Mouse (Mus musculus) bone marrow, adult 2 months (tissue): ENCODE data around the gene A830031A19Rik. TPM values are rescaled to one million over a fixed set of nuclear protein-coding genes. Genes with fewer than 3 reads are reported as not detected.

Source experiments
- H3K27ac ChIP-seq: fragments of 200-500 bp; 2 replicates; pipeline ENCODE4 v1.5.1; 2012; ENCODE audit warnings: low read depth, mild to moderate bottlenecking, control low read depth, inconsistent platforms, low read length; ENCODE audit not compliant: control insufficient read depth, poor library complexity, insufficient read depth
- H3K4me1 ChIP-seq: fragments of 200-500 bp; 2 replicates; pipeline ENCODE4 v1.6.1; 2011; ENCODE audit warnings: low read length; ENCODE audit not compliant: control insufficient read depth, insufficient read depth
- H3K4me3 ChIP-seq: fragments of 200-500 bp; replicated peaks from 2 replicates; pipeline ENCODE3; 2011; ENCODE audit warnings: mild to moderate bottlenecking, low read depth, low read length, control low read depth; ENCODE audit not compliant: control insufficient read depth
- CTCF ChIP-seq: fragments of 200-500 bp; IDR thresholded peaks from 2 replicates; pipeline ENCODE4 v1.5.1; 2011; ENCODE audit warnings: low read length, control low read depth; ENCODE audit not compliant: control insufficient read depth, insufficient read depth
- POLR2A ChIP-seq: fragments of 200-500 bp; IDR thresholded peaks from 2 replicates; pipeline ENCODE4 v1.6.1; 2011; ENCODE audit warnings: low read depth, mild to moderate bottlenecking, control low read depth, low read length, borderline replicate concordance; ENCODE audit not compliant: control insufficient read depth
- whole genome bisulfite sequencing: fragments of 180-500 bp; shearing (Covaris S2); methylation state at CpG from one replicate; pipeline ENCODE4 v1.1.7; 2018; 5-methylcytosine and 5-hydroxymethylcytosine counted together
- polyA plus RNA-seq: library from polyadenylated mRNA; stranded (reverse); fragments of >200 nt; gene quantifications from 2 replicates; pipeline ENCODE4 v1.2.4, GENCODE M21; 2011; ENCODE audit warnings: low replicate concordance; ENCODE audit not compliant: missing spikeins, insufficient read depth, insufficient read length

The A830031A19Rik gene
- polyA plus RNA-seq, 1 experiment, result not detected

DNA sequence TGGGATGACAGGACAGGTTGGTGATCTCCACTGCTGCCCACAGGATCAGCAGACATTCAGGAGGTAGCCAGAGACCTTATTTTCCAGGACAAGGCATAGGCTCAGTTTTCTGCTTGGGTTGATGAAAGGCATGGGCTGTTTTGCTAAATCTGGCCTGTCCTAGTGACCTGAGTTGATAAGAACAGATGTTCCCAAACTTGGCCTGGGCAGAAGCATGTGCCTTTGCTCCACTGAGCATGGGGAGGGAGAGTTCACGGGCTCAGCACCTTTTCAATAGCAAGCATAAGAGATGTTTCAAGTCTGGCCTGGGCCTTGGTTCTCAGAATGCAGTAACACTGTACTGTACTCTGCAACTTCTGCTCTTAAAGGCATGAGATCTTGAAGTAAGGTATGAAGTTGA lies 54.1 kb downstream of the A830031A19Rik start:
- H3K27ac ChIP-seq, result no peak overlapping the region
- 72% methylated on average over 1 of the region's 1 CpGs for WGBS
- no peak overlapping the region for H3K4me3 ChIP-seq
- TF ChIP-seq CTCF, result no peak
- no peak for TF ChIP-seq POLR2A
- no peaks in the 10 kb centered on the region for H3K4me1 ChIP-seq

GRCm38 (mm10) chr11:24018783-24019182 lies 56.1 kb downstream of the A830031A19Rik start:
- TF ChIP-seq POLR2A, result no peak
- no peak for TF ChIP-seq CTCF
- Histone ChIP-seq H3K4me1 (no peaks in the 10 kb centered on the region), H3K27ac (no peak overlapping the region), H3K4me3 (no peak overlapping the region)
- WGBS, result 52% methylated on average over 2 of the region's 2 CpGs

GRCm38 (mm10) chr11:24016647-24017179 lies 58.1 kb downstream of the A830031A19Rik start:
- TF ChIP-seq CTCF, result no peak
- TF ChIP-seq POLR2A, result no peak
- WGBS, result 48% methylated on average over 2 of the region's 2 CpGs
- H3K4me1 ChIP-seq, result no peaks in the 10 kb centered on the region
- no peak overlapping the region for H3K4me3 ChIP-seq
- no peak overlapping the region for H3K27ac ChIP-seq

DNA sequence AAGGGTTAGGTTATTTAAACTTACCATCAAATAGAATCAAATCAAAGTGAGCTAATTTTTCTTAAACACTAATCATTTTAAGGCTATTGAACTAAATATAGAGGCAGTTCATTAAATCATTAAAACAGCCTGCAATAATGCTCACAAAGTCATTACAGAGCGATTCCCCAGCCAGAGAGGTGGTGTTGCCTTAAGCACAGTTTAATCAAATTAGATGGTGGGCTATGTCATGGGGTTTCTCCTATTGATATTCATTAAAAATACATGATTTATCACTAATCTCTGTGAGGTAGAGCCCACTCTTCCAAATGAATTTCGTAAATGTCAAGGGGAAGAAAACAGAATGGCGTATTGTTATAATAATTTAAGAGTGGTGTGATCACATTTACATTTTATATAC lies 58.8 kb downstream of the A830031A19Rik start:
- 85% methylated on average over 3 of the region's 3 CpGs for WGBS

DNA sequence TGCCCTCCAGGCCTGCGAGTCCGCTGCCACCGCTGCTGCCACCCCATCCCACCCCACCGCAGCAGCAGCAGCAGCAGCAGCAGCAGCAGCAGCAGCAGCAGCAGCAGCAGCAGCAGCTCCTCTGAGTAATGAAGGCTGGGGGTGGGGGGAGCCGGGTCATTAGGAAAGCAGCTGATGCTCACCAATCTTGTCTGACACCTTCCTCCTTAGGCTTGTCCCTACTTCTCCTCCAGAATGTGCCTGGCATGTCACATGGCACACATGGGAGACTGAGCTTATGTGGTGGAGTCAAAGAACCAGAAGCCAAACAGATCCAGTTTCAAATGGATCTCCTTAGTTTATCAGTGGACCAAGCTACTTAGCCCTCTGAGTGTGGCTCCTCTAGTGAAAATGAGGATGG lies 60.2 kb downstream of the A830031A19Rik start:
- no peak overlapping the region for H3K4me3 ChIP-seq
- 80% methylated on average over 5 of the region's 5 CpGs for WGBS
- H3K27ac ChIP-seq, result no peak overlapping the region
- TF ChIP-seq CTCF, result no peak
- TF ChIP-seq POLR2A, result no peak
- H3K4me1 ChIP-seq, result no peaks in the 10 kb centered on the region

More for the DNA sequence above, 58.8 kb downstream of the A830031A19Rik start:
- Histone ChIP-seq H3K27ac (no peak overlapping the region), H3K4me1 (no peaks in the 10 kb centered on the region), H3K4me3 (no peak overlapping the region)
- no peak for TF ChIP-seq POLR2A
- no peak for TF ChIP-seq CTCF

DNA sequence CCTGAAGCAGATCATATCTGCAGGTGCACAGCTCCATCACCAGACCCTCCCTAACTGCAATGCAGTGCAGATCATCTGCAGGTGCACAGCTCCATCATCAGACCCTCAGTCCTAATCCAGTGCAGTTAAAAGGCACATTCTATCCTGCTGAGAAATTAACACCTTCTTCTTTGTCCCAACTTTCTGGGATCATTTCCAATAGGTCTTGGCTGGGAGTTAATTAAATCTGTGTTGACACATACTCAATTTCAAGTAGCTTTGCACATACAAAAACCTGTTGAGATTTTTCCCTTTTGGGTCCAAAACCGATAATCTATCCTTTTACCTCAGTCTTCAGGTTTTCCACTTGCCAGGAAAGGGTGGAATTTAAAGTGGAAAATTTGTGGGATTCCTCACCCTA lies 62.6 kb downstream of the A830031A19Rik start:
- Histone ChIP-seq H3K4me1 (no peaks in the 10 kb centered on the region), H3K27ac (no peak overlapping the region), H3K4me3 (no peak overlapping the region)
- TF ChIP-seq POLR2A (no peak), CTCF (no peak)
- WGBS, result 67% methylated on average over 1 of the region's 1 CpGs

- WGBS, result 86% methylated on average over 5 of the region's 5 CpGs
- Histone ChIP-seq H3K4me3 (no peak overlapping the region), H3K4me1 (no peaks in the 10 kb centered on the region), H3K27ac (no peak overlapping the region)
- TF ChIP-seq CTCF, result no peak
- TF ChIP-seq POLR2A, result no peak
Measured at GRCm38 (mm10) chr11:24008976-24009375, 65.9 kb downstream of the A830031A19Rik start.

GRCm38 (mm10) chr11:24008244-24008643 lies 66.6 kb downstream of the A830031A19Rik start:
- H3K27ac ChIP-seq, result no peak overlapping the region
- H3K4me3 ChIP-seq, result no peak overlapping the region
- WGBS, result 38% methylated on average over 5 of the region's 5 CpGs
- TF ChIP-seq CTCF (peak; percentile 32; the same call in 1 of the 2 replicates), POLR2A (no peak)
- H3K4me1 ChIP-seq, result no peaks in the 10 kb centered on the region

DNA sequence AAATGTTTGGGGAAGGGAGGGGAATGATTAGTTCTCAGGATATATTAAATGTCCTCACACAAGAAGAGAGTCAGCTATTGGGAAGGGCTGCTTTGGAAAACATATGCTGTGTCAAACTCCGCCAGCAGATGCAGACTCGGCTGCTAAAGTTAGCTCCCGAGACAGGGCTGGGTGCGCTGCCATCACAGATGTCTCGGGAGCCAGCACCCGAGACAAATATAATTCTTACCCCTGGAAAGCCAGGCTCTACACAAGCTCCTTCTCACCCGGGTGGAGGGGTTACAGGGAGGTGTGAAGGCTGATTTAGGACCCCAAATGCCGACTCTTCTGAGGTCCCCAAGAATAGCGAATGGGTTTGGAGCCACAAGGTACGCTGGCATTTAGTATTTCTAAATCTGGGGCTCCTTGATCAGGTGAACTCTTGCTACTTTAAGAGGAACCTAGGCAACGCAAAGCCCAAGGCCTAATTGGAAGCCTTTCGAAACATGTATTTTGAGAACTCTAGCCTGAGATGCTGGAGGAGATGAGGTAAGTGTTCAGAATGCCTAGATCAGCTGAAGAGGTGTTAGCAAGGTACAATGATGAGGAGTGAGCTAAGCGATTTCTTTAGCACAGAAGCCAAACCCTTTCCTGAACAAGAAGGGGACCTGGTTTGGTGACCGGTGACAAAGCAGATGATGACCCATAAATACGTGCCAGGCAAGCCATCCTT lies 69.3 kb downstream of the A830031A19Rik start:
- H3K27ac ChIP-seq, result no peak overlapping the region
- H3K4me3 ChIP-seq, result no peak overlapping the region
- TF ChIP-seq POLR2A (no peak), CTCF (no peak)
- H3K4me1 ChIP-seq, result no peaks in the 10 kb centered on the region
- WGBS, result 79% methylated on average over 15 of the region's 15 CpGs
